Mouse (Mus musculus): ENCODE data around the gene Fam186b. TPM values are rescaled to one million over a fixed set of nuclear protein-coding genes. Genes with fewer than 3 reads are reported as not detected.
"Not testable (repeated sequence)": the region's sequence is repeated elsewhere in the genome, so short reads cannot be mapped to it uniquely, and the experiment has no call there.

Fam186b gene
- polyA plus RNA-seq, 1 experiment from 2014 or later = not detected

- Histone ChIP-seq H3K4me3 (ENCODE audit: low read depth, low read length) (peak overlapping the region; percentile 60), H3K4me2 (replicated peaks; ENCODE audit: low read depth) (peak overlapping the region; percentile 80), H3K27ac (ENCODE audit: low read depth, low read length) (peak overlapping the region; percentile 93), H3K27me3 (replicated peaks; ENCODE audit: control insufficient read depth, insufficient read depth, low read length) (no peaks in the 10 kb centered on the region), H3K9me3 (ENCODE audit: control insufficient read depth) (no peaks in the 10 kb centered on the region), H3K36me3 (ENCODE audit: control insufficient read depth, insufficient read depth) (peaks cover 19% of the 10 kb centered on the region), H3K4me1 (replicated peaks; ENCODE audit: control insufficient read depth, insufficient read depth, low read length) (0 out of 2 replicates have a peak, but pooled peaks cover 7% of the 10 kb centered on the region), H3K9ac (ENCODE audit: low read depth, low read length) (peak overlapping the region; percentile 63; the same call in 1 of the 2 replicates)
- peak; percentile 39; the same call in 1 of the 2 replicates for ATAC-seq
- 2% methylated on average over 21 of the region's 22 CpGs for WGBS
- TF ChIP-seq CTCF (IDR thresholded peaks at IDR 0.05; ENCODE audit: low read depth) = peak; percentile 46
Observed at GRCm38 (mm10) chr15:99252381-99253174, 43.1 kb downstream of the Fam186b start.

GRCm38 (mm10) chr15:99251626-99252380 is 43.9 kb downstream of the Fam186b start, which contains the start of gene Mcrs1:
Mcrs1 (minus strand) TSS chr15:99251961.
- under 1% methylated on average over 52 of the region's 52 CpGs for WGBS
- peak; percentile 95 for ATAC-seq
- Histone ChIP-seq H3K9ac (ENCODE audit: low read depth, low read length) (peak within 1 kb of the TSS; percentile 63), H3K27me3 (replicated peaks; ENCODE audit: control insufficient read depth, insufficient read depth, low read length) (no peaks in the 10 kb centered on the region), H3K36me3 (ENCODE audit: control insufficient read depth, insufficient read depth) (peaks cover 27% of the 10 kb centered on the region), H3K4me2 (replicated peaks; ENCODE audit: low read depth) (peak within 1 kb of the TSS; percentile 80), H3K4me1 (replicated peaks; ENCODE audit: control insufficient read depth, insufficient read depth, low read length) (0 out of 2 replicates have a peak, but pooled peaks cover 7% of the 10 kb centered on the region), H3K27ac (ENCODE audit: low read depth, low read length) (peak within 1 kb of the TSS; percentile 93), H3K4me3 (ENCODE audit: low read depth, low read length) (peak within 1 kb of the TSS; percentile 60), H3K9me3 (ENCODE audit: control insufficient read depth) (no peaks in the 10 kb centered on the region)
- TF ChIP-seq CTCF (IDR thresholded peaks at IDR 0.05; ENCODE audit: low read depth) = no peak; the same call in 1 of the 2 replicates

GRCm38 (mm10) chr15:99251111-99251510 is 44.6 kb downstream of the Fam186b start:
- under 1% methylated on average over 14 of the region's 15 CpGs for WGBS
- 0 out of 2 replicates have a peak, but pooled peaks have one; percentile 3 for ATAC-seq
- H3K9ac ChIP-seq (ENCODE audit: low read depth, low read length) = peak overlapping the region; percentile 63

GRCm38 (mm10) chr15:99249938-99250337 is 45.8 kb downstream of the Fam186b start:
- ATAC-seq = no peak
- H3K27ac ChIP-seq (ENCODE audit: low read depth, low read length) = no peak overlapping the region

More at GRCm38 (mm10) chr15:99251111-99251510, 44.6 kb downstream of the Fam186b start:
- H3K4me1 ChIP-seq (replicated peaks; ENCODE audit: control insufficient read depth, insufficient read depth, low read length); H3K27me3 ChIP-seq (replicated peaks; ENCODE audit: control insufficient read depth, insufficient read depth, low read length); H3K27ac ChIP-seq (ENCODE audit: low read depth, low read length); H3K9me3 ChIP-seq (ENCODE audit: control insufficient read depth): not testable (repeated sequence)
- H3K4me3 ChIP-seq (ENCODE audit: low read depth, low read length) = peak overlapping the region; percentile 60
- H3K4me2 ChIP-seq (replicated peaks; ENCODE audit: low read depth) = peak overlapping the region; percentile 67
- H3K36me3 ChIP-seq (ENCODE audit: control insufficient read depth, insufficient read depth) = peaks cover 34% of the 10 kb centered on the region

DNA sequence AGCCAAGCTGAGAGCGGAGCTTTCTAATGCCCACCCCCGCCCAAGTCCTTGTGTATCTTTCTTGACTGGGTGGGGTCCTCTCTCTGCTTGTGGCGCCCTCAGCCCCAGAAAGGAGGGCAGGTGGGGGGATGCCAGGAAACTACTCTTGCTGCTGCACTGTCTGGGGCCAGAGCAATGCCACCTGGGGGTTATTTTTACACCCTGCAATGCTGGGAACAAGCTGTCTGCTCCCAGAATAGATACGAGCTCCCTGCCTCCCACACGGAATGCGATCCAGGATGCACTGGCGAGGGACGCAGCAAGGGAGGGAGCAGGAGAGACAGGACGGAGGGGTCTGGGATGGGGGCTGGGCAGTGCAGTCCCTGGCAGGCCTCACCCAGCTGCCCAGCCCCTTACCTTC is 46.7 kb downstream of the Fam186b start:
- H3K9me3 ChIP-seq (ENCODE audit: control insufficient read depth) = no peaks in the 10 kb centered on the region
- H3K27me3 ChIP-seq (replicated peaks; ENCODE audit: control insufficient read depth, insufficient read depth, low read length) = no peaks in the 10 kb centered on the region
- 89% methylated on average over 9 of the region's 9 CpGs for WGBS
- no peak overlapping the region for H3K4me2 ChIP-seq (replicated peaks; ENCODE audit: low read depth)
- no peak overlapping the region for H3K4me3 ChIP-seq (ENCODE audit: low read depth, low read length)
- H3K27ac ChIP-seq (ENCODE audit: low read depth, low read length) = no peak overlapping the region
- TF ChIP-seq CTCF (IDR thresholded peaks at IDR 0.05; ENCODE audit: low read depth) = no peak
- peaks cover 53% of the 10 kb centered on the region for H3K36me3 ChIP-seq (ENCODE audit: control insufficient read depth, insufficient read depth)
- no peak overlapping the region for H3K9ac ChIP-seq (ENCODE audit: low read depth, low read length)
- H3K4me1 ChIP-seq (replicated peaks; ENCODE audit: control insufficient read depth, insufficient read depth, low read length) = 0 out of 2 replicates have a peak, but pooled peaks cover 3% of the 10 kb centered on the region
- ATAC-seq = no peak

More at GRCm38 (mm10) chr15:99249938-99250337, 45.8 kb downstream of the Fam186b start:
- H3K36me3 ChIP-seq (ENCODE audit: control insufficient read depth, insufficient read depth) = peaks cover 44% of the 10 kb centered on the region
- H3K4me3 ChIP-seq (ENCODE audit: low read depth, low read length) = no peak overlapping the region
- H3K9me3 ChIP-seq (ENCODE audit: control insufficient read depth) = no peaks in the 10 kb centered on the region
- H3K4me2 ChIP-seq (replicated peaks; ENCODE audit: low read depth) = no peak overlapping the region
- 0 out of 2 replicates have a peak, but pooled peaks cover 7% of the 10 kb centered on the region for H3K4me1 ChIP-seq (replicated peaks; ENCODE audit: control insufficient read depth, insufficient read depth, low read length)
- no peak for TF ChIP-seq CTCF (IDR thresholded peaks at IDR 0.05; ENCODE audit: low read depth)
- WGBS = 93% methylated on average over 11 of the region's 11 CpGs
- no peak overlapping the region for H3K9ac ChIP-seq (ENCODE audit: low read depth, low read length)
- no peaks in the 10 kb centered on the region for H3K27me3 ChIP-seq (replicated peaks; ENCODE audit: control insufficient read depth, insufficient read depth, low read length)

DNA sequence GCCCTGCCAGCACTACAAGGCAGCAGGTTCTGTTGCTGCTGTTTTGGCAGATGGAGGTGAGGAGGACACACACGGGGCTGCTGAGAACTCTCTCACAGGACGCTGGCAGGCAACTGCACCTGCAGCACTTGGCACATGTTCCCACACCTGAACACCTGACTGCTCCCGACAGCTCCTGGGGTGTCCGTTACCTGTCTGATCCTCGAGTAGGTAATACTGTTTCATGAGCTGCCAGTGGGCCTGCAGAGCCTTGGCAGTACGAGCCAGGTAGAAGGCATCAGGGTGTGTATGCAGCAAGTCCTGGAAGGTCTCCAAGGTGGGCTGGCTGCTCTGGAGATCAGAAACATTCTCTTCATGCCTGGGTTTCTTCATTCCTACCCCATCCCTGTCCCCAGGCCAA is 49.0 kb downstream of the Fam186b start:
- not testable (repeated sequence) for H3K27ac ChIP-seq (ENCODE audit: low read depth, low read length); H3K9me3 ChIP-seq (ENCODE audit: control insufficient read depth); H3K4me2 ChIP-seq (replicated peaks; ENCODE audit: low read depth); H3K9ac ChIP-seq (ENCODE audit: low read depth, low read length); H3K27me3 ChIP-seq (replicated peaks; ENCODE audit: control insufficient read depth, insufficient read depth, low read length); H3K4me1 ChIP-seq (replicated peaks; ENCODE audit: control insufficient read depth, insufficient read depth, low read length); ATAC-seq; H3K4me3 ChIP-seq (ENCODE audit: low read depth, low read length)
- WGBS = 89% methylated on average over 6 of the region's 6 CpGs
- peaks cover 72% of the 10 kb centered on the region for H3K36me3 ChIP-seq (ENCODE audit: control insufficient read depth, insufficient read depth)

Data from intestine, postnatal 0 days (tissue).